Mouse (Mus musculus): ENCODE data around the gene Fam166b.

GRCm38 (mm10) chr4:43395836-43396235, 33.1 kb downstream of the Fam166b start:
- TF ChIP-seq POLR2A (IDR thresholded peaks at IDR 0.05; ENCODE audit: control insufficient read depth, low read depth, low read length) (no peak), CTCF (IDR thresholded peaks at IDR 0.05; ENCODE audit: control insufficient read depth, insufficient read depth, insufficient replicate concordance, low read depth, low read length) (no peak)
